Mouse (Mus musculus) stomach, postnatal 0 days (tissue): ENCODE measurements around the gene Slc25a45.

Experiments
- CTCF ChIP-seq: IDR thresholded peaks from 2 replicates; pipeline ENCODE4 v1.5.1; 2016; ENCODE audit warnings: antibody characterized with exemption, low read depth, mild to moderate bottlenecking, moderate library complexity
- EP300 ChIP-seq: optimal IDR thresholded peaks from 2 replicates; pipeline ENCODE3; 2016; ENCODE audit warnings: antibody characterized with exemption

DNA sequence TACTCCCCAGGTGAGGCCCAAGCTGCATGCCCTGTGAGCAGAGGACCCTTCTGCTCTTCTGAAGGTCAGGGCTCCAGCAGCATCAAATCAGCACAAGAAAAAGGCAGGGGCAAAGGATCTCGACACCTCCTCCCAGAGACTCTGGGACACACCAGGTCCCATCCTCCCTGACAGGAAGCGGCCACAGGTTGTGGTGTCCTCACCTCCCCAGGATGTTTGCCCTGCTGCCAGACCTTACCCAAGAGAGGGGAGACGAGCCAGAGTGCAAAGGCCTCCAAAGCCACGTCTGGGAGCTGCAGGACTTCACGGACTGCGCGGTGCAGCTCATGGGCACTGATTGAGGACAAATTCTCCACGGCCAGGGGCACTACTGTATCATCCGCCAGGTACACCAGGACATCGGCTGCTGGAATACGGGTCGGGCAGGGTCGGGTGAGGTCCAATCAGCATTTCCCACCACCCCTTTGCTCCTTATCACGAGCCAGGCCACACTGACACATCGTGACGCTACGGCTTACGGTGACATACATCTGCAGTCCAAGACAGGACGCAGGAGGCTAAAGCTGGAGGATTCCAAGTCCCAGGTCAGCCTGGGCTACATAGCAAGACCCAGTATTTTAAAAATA lies 4.6 kb upstream of the Slc25a45 start:
- TF ChIP-seq CTCF (no peak), EP300 (no peak)
